In the genomic region with DNA sequence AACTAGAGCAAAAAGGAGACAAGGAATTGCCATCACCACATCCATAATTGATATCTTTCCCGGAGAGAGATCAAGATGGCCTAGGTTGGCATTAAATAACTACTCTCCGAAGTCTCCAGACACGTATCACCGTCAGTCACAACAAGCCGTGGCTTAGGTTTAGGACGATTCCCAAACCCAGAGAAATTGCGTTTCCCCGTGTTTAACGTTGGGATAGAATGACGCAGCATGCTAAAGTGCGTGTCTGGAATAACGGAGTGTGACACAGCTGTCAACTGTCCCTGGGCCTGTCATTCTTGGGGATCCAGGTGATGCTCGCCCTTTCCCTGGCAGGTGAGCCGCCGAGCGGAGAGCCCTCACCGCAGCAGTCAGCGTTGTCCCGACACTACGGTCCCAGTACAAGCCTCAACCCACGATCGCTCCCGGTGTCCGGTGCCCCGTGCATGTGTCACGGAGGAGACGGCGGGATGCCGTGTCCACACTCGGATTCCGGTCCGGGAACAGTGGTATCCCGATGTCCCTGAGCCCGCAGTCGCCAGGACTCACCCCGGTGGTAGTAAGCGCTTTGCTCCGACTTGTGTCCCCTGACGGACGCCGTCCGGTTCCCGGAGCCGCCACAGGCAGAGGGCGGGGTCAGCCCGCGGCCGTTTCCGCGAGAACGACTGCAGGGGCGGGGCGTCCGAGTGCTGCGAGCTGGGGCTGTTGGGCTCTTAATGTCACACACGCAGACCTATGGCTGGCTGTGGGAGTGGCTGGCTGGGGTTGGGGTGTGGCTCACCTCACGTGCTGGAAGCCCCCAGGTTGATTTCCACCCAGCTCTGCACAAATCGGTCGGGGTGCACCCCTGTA, we compare ENCODE assay signal across 8 mouse cellular contexts. TPM values are rescaled to one million over a fixed set of nuclear protein-coding genes. Genes with fewer than 3 reads are reported as not detected.
DNase-seq lines count a peak whose midpoint lies in the region; ATAC-seq and TF ChIP-seq lines count a peak whose summit lies in the region.

No protein-coding gene starts in this region.

- peaks cover 16% of the 10 kb centered on the region for H3K79me2 ChIP-seq in myocyte (ENCODE audit: control insufficient read depth, insufficient read depth)

- H3K4me1 ChIP-seq in brown adipose tissue, adult 24 weeks (ENCODE audit: control insufficient read depth, insufficient read depth, insufficient read length, low read length): 0 out of 2 replicates have a peak, but pooled peaks cover 4% of the 10 kb centered on the region
- H3K4me1 ChIP-seq in heart, embryonic 13.5 days: peaks cover 20% of the 10 kb centered on the region
- H3K4me1 ChIP-seq in liver, embryonic 11.5 days (replicated peaks; ENCODE audit: control insufficient read depth, insufficient read depth, low read length): 0 out of 2 replicates have a peak, but pooled peaks cover 2% of the 10 kb centered on the region

- H3K9me3 ChIP-seq in heart, embryonic 13.5 days: no peaks in the 10 kb centered on the region
- no peaks in the 10 kb centered on the region for H3K9me3 ChIP-seq in liver, embryonic 11.5 days (ENCODE audit: control insufficient read depth, low read length)

- under 1% methylated on average over 59 of the region's 59 CpGs for WGBS in heart, embryonic 13.5 days
- WGBS in liver, embryonic 11.5 days: 1% methylated on average over 59 of the region's 59 CpGs

- H3K27ac ChIP-seq in brown adipose tissue, adult 24 weeks (replicated peaks; ENCODE audit: low read depth, low read length): peak overlapping the region; percentile 84
- peak overlapping the region; percentile 83 for H3K27ac ChIP-seq in heart, embryonic 13.5 days (replicated peaks)
- peak overlapping the region; percentile 70 for H3K27ac ChIP-seq in liver, embryonic 11.5 days (ENCODE audit: low read depth, low read length)

- peaks cover 20% of the 10 kb centered on the region; the same call in 1 of the 2 replicates for H3K36me3 ChIP-seq in heart, embryonic 13.5 days
- no peaks in the 10 kb centered on the region for H3K36me3 ChIP-seq in liver, embryonic 11.5 days (ENCODE audit: control insufficient read depth, insufficient read depth, low read length)
- H3K36me3 ChIP-seq in myocyte (ENCODE audit: control insufficient read depth, insufficient read depth): peaks cover 5% of the 10 kb centered on the region

- peak; percentile 98 for DNase-seq in kidney, postnatal 10 days
- peak; percentile 92 for DNase-seq in liver, embryonic 11.5 days (ENCODE audit: low spot score)
- peak; percentile 95 to 97 for DNase-seq in spleen, postnatal 4 days (ENCODE audit: low spot score in 2 of 2)

- H3K4me2 ChIP-seq in heart, embryonic 13.5 days: peak overlapping the region; percentile 87
- peak overlapping the region; percentile 85 for H3K4me2 ChIP-seq in liver, embryonic 11.5 days
- H3K4me2 ChIP-seq in myocyte (ENCODE audit: low read depth): peak overlapping the region; percentile 91

- H3ac ChIP-seq in myocyte (ENCODE audit: control insufficient read depth, insufficient read length): peak overlapping the region; percentile 98

- peak overlapping the region; percentile 93 for H3K4me3 ChIP-seq in brown adipose tissue, adult 24 weeks (ENCODE audit: insufficient read depth, low read depth, low read length)
- peak overlapping the region; percentile 86 for H3K4me3 ChIP-seq in heart, embryonic 13.5 days
- H3K4me3 ChIP-seq in liver, embryonic 11.5 days (ENCODE audit: low read depth, low read length): peak overlapping the region; percentile 88
- H3K4me3 ChIP-seq in myocyte: peak overlapping the region; percentile 95

- H3K27me3 ChIP-seq in heart, embryonic 13.5 days (replicated peaks): no peaks in the 10 kb centered on the region
- H3K27me3 ChIP-seq in liver, embryonic 11.5 days (replicated peaks; ENCODE audit: control insufficient read depth, insufficient read depth, low read length): no peaks in the 10 kb centered on the region
- no peaks in the 10 kb centered on the region for H3K27me3 ChIP-seq in myocyte (ENCODE audit: control insufficient read depth, insufficient read depth, insufficient read length)

- peak; percentile 87 for TF ChIP-seq POLR2A in myocyte (IDR thresholded peaks at IDR 0.05; ENCODE audit: insufficient read length, low read depth)

- ATAC-seq in CD4-positive, CD25-positive, alpha-beta regulatory T cell, adult 4 months: peak; percentile 84
- ATAC-seq in erythroid progenitor cell, adult 5-6 weeks (replicated peaks; ENCODE audit: low FRiP score, poor library complexity, severe bottlenecking): peak; percentile 96
- ATAC-seq in heart, embryonic 13.5 days (ENCODE audit: extremely low read depth, insufficient number of reproducible peaks, low FRiP score, low TSS enrichment): peak; percentile 94
- peak; percentile 96 for ATAC-seq in liver, embryonic 11.5 days (replicated peaks; ENCODE audit: low FRiP score)

- H3K9ac ChIP-seq in heart, embryonic 13.5 days: peak overlapping the region; percentile 90
- peak overlapping the region; percentile 88 for H3K9ac ChIP-seq in liver, embryonic 11.5 days (ENCODE audit: low read depth, low read length)

TF ChIP-seq in myocyte, 11 proteins besides CTCF, POLR2A, EP300 and RAD21:
- TF ChIP-seq E2F4 (IDR thresholded peaks at IDR 0.05; ENCODE audit: insufficient read depth): peak; percentile 26
- TF ChIP-seq TCF3 (IDR thresholded peaks at IDR 0.05; ENCODE audit: insufficient read length, low read depth): no peak
- TF ChIP-seq SRF (IDR thresholded peaks at IDR 0.05; ENCODE audit: control insufficient read depth, insufficient read length, low read depth): peak; percentile 15
- TF ChIP-seq MAX (IDR thresholded peaks at IDR 0.05; ENCODE audit: low read depth): no peak
- TF ChIP-seq TCF12 (IDR thresholded peaks at IDR 0.05; ENCODE audit: insufficient read depth, poor library complexity, severe bottlenecking): no peak
- peak in 1 of 3 experiments; percentile 25 for TF ChIP-seq MYOD1 (IDR thresholded peaks at IDR 0.05; ENCODE audit: control insufficient read depth in 1 of 3, insufficient read length in 2 of 3, low read depth in 2 of 3)
- no peak for TF ChIP-seq REST (IDR thresholded peaks at IDR 0.05; ENCODE audit: insufficient read depth, insufficient read length)
- no peak for TF ChIP-seq CEBPB (IDR thresholded peaks at IDR 0.05; ENCODE audit: insufficient read depth, poor library complexity, severe bottlenecking)
- no peak for TF ChIP-seq USF1 (IDR thresholded peaks at IDR 0.05; ENCODE audit: low read depth)
- TF ChIP-seq POLR2AphosphoS2 (IDR thresholded peaks at IDR 0.05; ENCODE audit: insufficient read length, low read depth): peak; percentile 65
- peak in 1 of 3 experiments; percentile 42 for TF ChIP-seq MYOG (IDR thresholded peaks at IDR 0.05; ENCODE audit: control insufficient read depth in 1 of 3, insufficient read depth in 1 of 3, insufficient read length in 2 of 3, low read depth in 2 of 3)
TF ChIP-seq in myocyte: peak in this region for 5.

RNA-seq across cellular contexts. Expression of a gene that starts 3.6 kb away (rescaled TPM):
- 100 to 1,000 TPM in 1 of 2 experiments, 10 to 100 TPM in 1; 95.6 to 112 TPM for polyA plus RNA-seq in CD4-positive, CD25-positive, alpha-beta regulatory T cell, adult 4 months (2017; shearing (Covaris generic))
- 29.8 and 36.4 TPM in 2 replicates for polyA plus RNA-seq in brown adipose tissue, adult 24 weeks (2012; ENCODE audit: insufficient read depth, insufficient read length, missing spikeins)
- total RNA-seq in erythroid progenitor cell, adult 5-6 weeks (2015; ENCODE audit: low replicate concordance): 17.2 and 28.8 TPM in 2 replicates
- 15.1 and 16.4 TPM in 2 replicates for total RNA-seq in erythroid progenitor cell, adult 5-6 weeks (2017; ENCODE audit: low replicate concordance)
- 13.5 and 14.5 TPM in 2 replicates for polyA plus RNA-seq in heart, embryonic 13.5 days (2015; fragmentation: Nextera tagmentation; extraction: Ambion mirVana)
- 17.4 and 19.7 TPM in 2 replicates for polyA plus RNA-seq in liver, embryonic 11.5 days (2014; fragmentation: Nextera tagmentation; extraction: Ambion mirVana)
- polyA plus RNA-seq in myocyte (2012; fragmentation: generic; extraction: Trizol): 27.7 TPM

RNA-seq across cellular contexts. Expression of a gene that starts 59.1 kb away (rescaled TPM):
- polyA plus RNA-seq in CD4-positive, CD25-positive, alpha-beta regulatory T cell, adult 4 months (2017; shearing (Covaris generic)): 1 to 10 TPM; 1.5 to 1.6 TPM
- polyA plus RNA-seq in brown adipose tissue, adult 24 weeks (2012; ENCODE audit: insufficient read depth, insufficient read length, missing spikeins): not detected in 2 replicates
- 1.3 and 1.4 TPM in 2 replicates for total RNA-seq in erythroid progenitor cell, adult 5-6 weeks (2015; ENCODE audit: low replicate concordance)
- 0.90 and 1.1 TPM in 2 replicates for total RNA-seq in erythroid progenitor cell, adult 5-6 weeks (2017; ENCODE audit: low replicate concordance)
- 0.46 and 0.49 TPM in 2 replicates for polyA plus RNA-seq in heart, embryonic 13.5 days (2015; fragmentation: Nextera tagmentation; extraction: Ambion mirVana)
- 0.34 and 0.42 TPM in 2 replicates for polyA plus RNA-seq in liver, embryonic 11.5 days (2014; fragmentation: Nextera tagmentation; extraction: Ambion mirVana)
- not detected for polyA plus RNA-seq in myocyte (2012; fragmentation: generic; extraction: Trizol)

Comparison
In these comparisons a context has a peak if more than half of its experiments do, and no peak if none do; other contexts are left out.
1. Peak in every context shown above with its lines: DNase-seq, ATAC-seq, H3K4me3 ChIP-seq and H3K27ac ChIP-seq.